Comparison of ENCODE assay signal across 14 mouse cellular contexts in genomic region chr6:30543077-30543476, GRCm38 (mm10). TPM values are rescaled to one million over a fixed set of nuclear protein-coding genes. Genes with fewer than 3 reads are reported as not detected.
DNase-seq lines count a peak whose midpoint lies in the region; ATAC-seq lines count a peak whose summit lies in the region.
"Had no signal": no experiment of that assay in that cellular context is flagged by ENCODE, and none has a peak within 500 bp of the region (broad histone marks: within the 10 kb centered on the region; RNA-seq: fewer than 3 reads in every experiment).

No protein-coding gene starts in this region.

- H3K27ac ChIP-seq in heart, embryonic 13.5 days (replicated peaks), result peak overlapping the region; percentile 78
- no peak overlapping the region for H3K27ac ChIP-seq in midbrain, embryonic 11.5 days (ENCODE audit: low read depth, low read length)
- H3K27ac ChIP-seq in midbrain, embryonic 13.5 days, result no peak overlapping the region
- peak overlapping the region; percentile 76 for H3K27ac ChIP-seq in embryonic facial prominence, embryonic 14.5 days (replicated peaks; ENCODE audit: low read depth, low read length)
- H3K27ac ChIP-seq in stomach, embryonic 16.5 days (ENCODE audit: low read length), result peak overlapping the region; percentile 33; the same call in 1 of the 2 replicates
- H3K27ac ChIP-seq: hindbrain, embryonic 15.5 days had no signal

- no peak for DNase-seq in heart, adult 8-10 months (ENCODE audit: low spot score)
- peak; percentile 85 for DNase-seq in midbrain, embryonic 11.5 days (ENCODE audit: low spot score, missing footprints)
- DNase-seq in embryonic facial prominence, embryonic 14.5 days (ENCODE audit: low spot score), result no peak
- no peak for DNase-seq in ovary, postnatal 14 days (ENCODE audit: low spot score)
- DNase-seq: cerebellum, postnatal 36 days; heart, adult 18-20 months; kidney, postnatal 36 days; liver; thymus, postnatal 25 days had no signal

- H3K9me3 ChIP-seq in heart, embryonic 13.5 days, result no peaks in the 10 kb centered on the region
- H3K9me3 ChIP-seq in midbrain, embryonic 11.5 days (ENCODE audit: control insufficient read depth, low read length), result no peaks in the 10 kb centered on the region
- H3K9me3 ChIP-seq in midbrain, embryonic 13.5 days, result no peaks in the 10 kb centered on the region
- H3K9me3 ChIP-seq in embryonic facial prominence, embryonic 14.5 days (ENCODE audit: control insufficient read depth, low read length), result no peaks in the 10 kb centered on the region
- H3K9me3 ChIP-seq in stomach, embryonic 16.5 days (replicated peaks; ENCODE audit: control insufficient read depth, low read length), result no peaks in the 10 kb centered on the region
- H3K9me3 ChIP-seq: hindbrain, embryonic 15.5 days had no signal

- H3K4me3 ChIP-seq in heart, embryonic 13.5 days, result no peak overlapping the region
- H3K4me3 ChIP-seq in midbrain, embryonic 11.5 days (ENCODE audit: low read depth, low read length), result no peak overlapping the region
- no peak overlapping the region for H3K4me3 ChIP-seq in midbrain, embryonic 13.5 days (replicated peaks)
- no peak overlapping the region for H3K4me3 ChIP-seq in embryonic facial prominence, embryonic 14.5 days (ENCODE audit: low read depth, low read length)
- no peak overlapping the region for H3K4me3 ChIP-seq in stomach, embryonic 16.5 days (replicated peaks; ENCODE audit: low read length)
- H3K4me3 ChIP-seq: hindbrain, embryonic 15.5 days had no signal

- peak overlapping the region; percentile 54 for H3K9ac ChIP-seq in heart, embryonic 13.5 days
- H3K9ac ChIP-seq in midbrain, embryonic 11.5 days (ENCODE audit: low read length), result no peak overlapping the region
- no peak overlapping the region for H3K9ac ChIP-seq in midbrain, embryonic 13.5 days (replicated peaks)
- H3K9ac ChIP-seq in embryonic facial prominence, embryonic 14.5 days (ENCODE audit: low read depth, low read length), result no peak overlapping the region
- H3K9ac ChIP-seq in stomach, embryonic 16.5 days (ENCODE audit: low read length), result peak overlapping the region; percentile 38; the same call in 1 of the 2 replicates
- H3K9ac ChIP-seq: hindbrain, embryonic 15.5 days had no signal

- H3K4me2 ChIP-seq in heart, embryonic 13.5 days, result no peak overlapping the region
- H3K4me2 ChIP-seq in midbrain, embryonic 11.5 days, result no peak overlapping the region
- no peak overlapping the region for H3K4me2 ChIP-seq in midbrain, embryonic 13.5 days (replicated peaks)
- no peak overlapping the region for H3K4me2 ChIP-seq in embryonic facial prominence, embryonic 14.5 days (ENCODE audit: low read depth, low read length)
- H3K4me2 ChIP-seq in stomach, embryonic 16.5 days (ENCODE audit: low read depth, low read length), result no peak overlapping the region
- H3K4me2 ChIP-seq: hindbrain, embryonic 15.5 days had no signal

- H3K27me3 ChIP-seq in heart, embryonic 13.5 days (replicated peaks), result no peaks in the 10 kb centered on the region
- no peaks in the 10 kb centered on the region for H3K27me3 ChIP-seq in midbrain, embryonic 11.5 days (ENCODE audit: control insufficient read depth, insufficient read depth, low read length)
- no peaks in the 10 kb centered on the region for H3K27me3 ChIP-seq in midbrain, embryonic 13.5 days
- no peaks in the 10 kb centered on the region for H3K27me3 ChIP-seq in embryonic facial prominence, embryonic 14.5 days (replicated peaks; ENCODE audit: control insufficient read depth, insufficient read depth, low read length)
- no peaks in the 10 kb centered on the region for H3K27me3 ChIP-seq in stomach, embryonic 16.5 days (ENCODE audit: control insufficient read depth, insufficient read depth, low read length)
- H3K27me3 ChIP-seq: hindbrain, embryonic 15.5 days had no signal

- no peaks in the 10 kb centered on the region for H3K36me3 ChIP-seq in heart, embryonic 13.5 days
- no peaks in the 10 kb centered on the region for H3K36me3 ChIP-seq in midbrain, embryonic 11.5 days (ENCODE audit: control insufficient read depth, insufficient read depth, low read length)
- no peaks in the 10 kb centered on the region for H3K36me3 ChIP-seq in midbrain, embryonic 13.5 days
- H3K36me3 ChIP-seq in embryonic facial prominence, embryonic 14.5 days (ENCODE audit: control insufficient read depth, insufficient read depth, low read length), result no peaks in the 10 kb centered on the region
- no peaks in the 10 kb centered on the region for H3K36me3 ChIP-seq in stomach, embryonic 16.5 days (ENCODE audit: control insufficient read depth, insufficient read depth, low read length)
- H3K36me3 ChIP-seq: hindbrain, embryonic 15.5 days had no signal

- peaks cover 68% of the 10 kb centered on the region for H3K4me1 ChIP-seq in heart, embryonic 13.5 days
- peaks cover 28% of the 10 kb centered on the region for H3K4me1 ChIP-seq in midbrain, embryonic 11.5 days (ENCODE audit: control insufficient read depth, insufficient read depth, low read length)
- H3K4me1 ChIP-seq in midbrain, embryonic 13.5 days (replicated peaks), result peaks cover 36% of the 10 kb centered on the region
- H3K4me1 ChIP-seq in embryonic facial prominence, embryonic 14.5 days (ENCODE audit: control insufficient read depth, insufficient read depth, low read length), result peaks cover 48% of the 10 kb centered on the region
- peaks cover 16% of the 10 kb centered on the region for H3K4me1 ChIP-seq in stomach, embryonic 16.5 days (ENCODE audit: control insufficient read depth, insufficient read depth, low read length)

- WGBS in heart, embryonic 13.5 days, result 30% methylated on average over 12 of the region's 12 CpGs
- WGBS in midbrain, embryonic 11.5 days, result 60% methylated on average over 12 of the region's 12 CpGs
- 57% methylated on average over 12 of the region's 12 CpGs for WGBS in midbrain, embryonic 13.5 days
- whole genome bisulfite sequencing in embryonic facial prominence, embryonic 14.5 days, result 23% methylated on average over 12 of the region's 12 CpGs
- 49% methylated on average over 12 of the region's 12 CpGs for WGBS in stomach, embryonic 16.5 days

- ATAC-seq in heart, embryonic 13.5 days (ENCODE audit: extremely low read depth, insufficient number of reproducible peaks, low FRiP score, low TSS enrichment), result no peak
- ATAC-seq in midbrain, embryonic 11.5 days (ENCODE audit: low FRiP score), result no peak
- ATAC-seq in midbrain, embryonic 13.5 days, result no peak
- ATAC-seq in embryonic facial prominence, embryonic 14.5 days (ENCODE audit: low read depth), result no peak
- no peak for ATAC-seq in stomach, embryonic 16.5 days (ENCODE audit: insufficient read depth, low FRiP score)

RNA-seq across cellular contexts. Expression of gene Cpa2, which starts 1.7 kb away (rescaled TPM):
- polyA plus RNA-seq in heart, embryonic 13.5 days (2015; fragmentation: Nextera tagmentation; extraction: Ambion mirVana), result 4.6 and 6.9 TPM in 2 replicates
- total RNA-seq in heart, adult 8-10 months (2022), result under 1 TPM in 1 of 4 experiments, not detected in 3; 0.31 TPM
- 13.0 and 15.5 TPM in 2 replicates for polyA plus RNA-seq in midbrain, embryonic 11.5 days (2014; fragmentation: Nextera tagmentation; extraction: Ambion mirVana)
- 7.1 and 8.5 TPM in 2 replicates for polyA plus RNA-seq in midbrain, embryonic 13.5 days (2015; fragmentation: Nextera tagmentation; extraction: Ambion mirVana)
- 3.3 and 4.5 TPM in 2 replicates for polyA plus RNA-seq in embryonic facial prominence, embryonic 14.5 days (2014; fragmentation: Nextera tagmentation; extraction: Ambion mirVana)
- polyA plus RNA-seq in stomach, embryonic 16.5 days (2015; fragmentation: Nextera tagmentation; extraction: Ambion mirVana), result 688 and 708 TPM in 2 replicates

RNA-seq across cellular contexts. Expression of gene Cpa4, which starts 25.1 kb away (rescaled TPM):
- polyA plus RNA-seq in heart, embryonic 13.5 days (2015; fragmentation: Nextera tagmentation; extraction: Ambion mirVana), result 2.5 and 3.3 TPM in 2 replicates
- not detected for total RNA-seq in heart, adult 8-10 months (2022)
- polyA plus RNA-seq in midbrain, embryonic 11.5 days (2014; fragmentation: Nextera tagmentation; extraction: Ambion mirVana), result 2.1 and 2.2 TPM in 2 replicates
- polyA plus RNA-seq in midbrain, embryonic 13.5 days (2015; fragmentation: Nextera tagmentation; extraction: Ambion mirVana), result 2.4 and 2.5 TPM in 2 replicates
- 3.0 and 3.4 TPM in 2 replicates for polyA plus RNA-seq in embryonic facial prominence, embryonic 14.5 days (2014; fragmentation: Nextera tagmentation; extraction: Ambion mirVana)
- polyA plus RNA-seq in stomach, embryonic 16.5 days (2015; fragmentation: Nextera tagmentation; extraction: Ambion mirVana), result 1.4 and 1.5 TPM in 2 replicates
- total RNA-seq: heart, adult 18-20 months; layer of hippocampus, postnatal 25 days had no signal

RNA-seq across cellular contexts. Expression of gene Ssmem1, which starts 33.4 kb away (rescaled TPM):
- not detected in 2 replicates for polyA plus RNA-seq in heart, embryonic 13.5 days (2015; fragmentation: Nextera tagmentation; extraction: Ambion mirVana)
- total RNA-seq in heart, adult 8-10 months (2022), result under 1 TPM in 1 of 4 experiments, not detected in 3; 0.40 TPM
- polyA plus RNA-seq in midbrain, embryonic 11.5 days (2014; fragmentation: Nextera tagmentation; extraction: Ambion mirVana), result 0.49 and 0.68 TPM in 2 replicates
- 0.31 TPM in 1 of 2 replicates, not detected in the other for polyA plus RNA-seq in midbrain, embryonic 13.5 days (2015; fragmentation: Nextera tagmentation; extraction: Ambion mirVana)
- 0.51 TPM in 1 of 2 replicates, not detected in the other for polyA plus RNA-seq in embryonic facial prominence, embryonic 14.5 days (2014; fragmentation: Nextera tagmentation; extraction: Ambion mirVana)
- not detected in 2 replicates for polyA plus RNA-seq in stomach, embryonic 16.5 days (2015; fragmentation: Nextera tagmentation; extraction: Ambion mirVana)

RNA-seq across cellular contexts. Expression of gene Tmem209, which starts 33.5 kb away (rescaled TPM):
- 24.2 and 25.6 TPM in 2 replicates for polyA plus RNA-seq in heart, embryonic 13.5 days (2015; fragmentation: Nextera tagmentation; extraction: Ambion mirVana)
- total RNA-seq in heart, adult 8-10 months (2022), result 10 to 100 TPM in 2 of 4 experiments, 1 to 10 TPM in 2; 7.3 to 12.4 (median 9.5) TPM
- polyA plus RNA-seq in midbrain, embryonic 11.5 days (2014; fragmentation: Nextera tagmentation; extraction: Ambion mirVana), result 46.0 and 58.1 TPM in 2 replicates
- 42.0 and 42.1 TPM in 2 replicates for polyA plus RNA-seq in midbrain, embryonic 13.5 days (2015; fragmentation: Nextera tagmentation; extraction: Ambion mirVana)
- 31.0 and 36.9 TPM in 2 replicates for polyA plus RNA-seq in embryonic facial prominence, embryonic 14.5 days (2014; fragmentation: Nextera tagmentation; extraction: Ambion mirVana)
- 29.9 and 31.6 TPM in 2 replicates for polyA plus RNA-seq in stomach, embryonic 16.5 days (2015; fragmentation: Nextera tagmentation; extraction: Ambion mirVana)

Comparison
In these comparisons a context has a peak if more than half of its experiments do, and no peak if none do; other contexts are left out.
1. H3K27ac ChIP-seq: peak in heart, embryonic 13.5 days (single experiment), embryonic facial prominence, embryonic 14.5 days (single experiment) and stomach, embryonic 16.5 days (single experiment); none in midbrain, embryonic 11.5 days (single experiment) and midbrain, embryonic 13.5 days (single experiment).
2. H3K9ac ChIP-seq: peak in heart, embryonic 13.5 days (single experiment) and stomach, embryonic 16.5 days (single experiment); none in midbrain, embryonic 11.5 days (single experiment), midbrain, embryonic 13.5 days (single experiment) and embryonic facial prominence, embryonic 14.5 days (single experiment).
3. RNA of gene Cpa2, which starts 1.7 kb away (polyA plus RNA-seq): 688 to 708 TPM in stomach, embryonic 16.5 days; 13.0 to 15.5 TPM in midbrain, embryonic 11.5 days, 7.1 to 8.5 TPM in midbrain, embryonic 13.5 days, 4.6 to 6.9 TPM in heart, embryonic 13.5 days and 3.3 to 4.5 TPM in embryonic facial prominence, embryonic 14.5 days; every median in the first group is over 10 times any median in the second.